Mouse (Mus musculus): ENCODE measurements at regions not wholly inside any gene's neighbourhood (a gene's known extent, or its start where the extent isn't known, plus 50 kb on each side); places are given as distances from the start of the nearest gene placed in this dataset.

GRCm38 (mm10) chr2:72825251-72825650, 155.0 kb downstream of the Sp3 start:
- no peak for DNase-seq (ENCODE audit: low spot score in 2 of 2)

GRCm38 (mm10) chr2:72829139-72829538, 151.1 kb downstream of the Sp3 start:
- DNase-seq (ENCODE audit: low spot score in 2 of 2): no peak

GRCm38 (mm10) chr2:72832770-72833169, 147.5 kb downstream of the Sp3 start:
- no peak for DNase-seq (ENCODE audit: low spot score in 2 of 2)

- no peak for DNase-seq (ENCODE audit: low spot score in 2 of 2)
Measured at GRCm38 (mm10) chr2:72838085-72838727, 142.0 kb downstream of the Sp3 start.

- no peak for DNase-seq (ENCODE audit: low spot score in 2 of 2)
Measured at GRCm38 (mm10) chr2:72839673-72840072, 140.6 kb downstream of the Sp3 start.

GRCm38 (mm10) chr2:72841367-72841766, 138.9 kb downstream of the Sp3 start:
- DNase-seq (ENCODE audit: low spot score in 2 of 2): no peak

GRCm38 (mm10) chr2:72843610-72844009, 136.6 kb downstream of the Sp3 start:
- no peak for DNase-seq (ENCODE audit: low spot score in 2 of 2)

- DNase-seq (ENCODE audit: low spot score in 2 of 2): no peak
Measured at GRCm38 (mm10) chr2:72849441-72850192, 130.6 kb downstream of the Sp3 start.

GRCm38 (mm10) chr2:72852509-72852908, 127.7 kb downstream of the Sp3 start:
- DNase-seq (ENCODE audit: low spot score in 2 of 2): no peak

GRCm38 (mm10) chr2:72855276-72855970, 124.8 kb downstream of the Sp3 start:
- no peak for DNase-seq (ENCODE audit: low spot score in 2 of 2)

- DNase-seq (ENCODE audit: low spot score in 2 of 2): no peak
Measured at GRCm38 (mm10) chr2:72855971-72856755, 124.1 kb downstream of the Sp3 start.

GRCm38 (mm10) chr2:72857377-72857776, 122.9 kb downstream of the Sp3 start:
- DNase-seq (ENCODE audit: low spot score in 2 of 2): no peak

- no peak for DNase-seq (ENCODE audit: low spot score in 2 of 2)
Measured at GRCm38 (mm10) chr2:72865462-72866365, 114.5 kb downstream of the Sp3 start.

- no peak for DNase-seq (ENCODE audit: low spot score in 2 of 2)
Measured at GRCm38 (mm10) chr2:72866366-72866688, 113.9 kb downstream of the Sp3 start.

- no peak for DNase-seq (ENCODE audit: low spot score in 2 of 2)
Measured at GRCm38 (mm10) chr2:72868173-72868572, 112.1 kb downstream of the Sp3 start.

- no peak for DNase-seq (ENCODE audit: low spot score in 2 of 2)
Measured at GRCm38 (mm10) chr2:72871836-72872235, 108.4 kb downstream of the Sp3 start.

- DNase-seq (ENCODE audit: low spot score in 2 of 2): no peak
Measured at GRCm38 (mm10) chr2:72873948-72874347, 106.3 kb downstream of the Sp3 start.

GRCm38 (mm10) chr2:72874533-72874932, 105.7 kb downstream of the Sp3 start:
- DNase-seq (ENCODE audit: low spot score in 2 of 2): no peak

- no peak for DNase-seq (ENCODE audit: low spot score in 2 of 2)
Measured at GRCm38 (mm10) chr2:72875677-72876076, 104.6 kb downstream of the Sp3 start.

GRCm38 (mm10) chr2:72880016-72880415, 100.2 kb downstream of the Sp3 start:
- DNase-seq (ENCODE audit: low spot score in 2 of 2): no peak

GRCm38 (mm10) chr2:72881554-72881953, 98.7 kb downstream of the Sp3 start:
- no peak for DNase-seq (ENCODE audit: low spot score in 2 of 2)
